Mouse (Mus musculus): Measurements from ENCODE around the gene Nrxn3. TPM values are rescaled to one million over a fixed set of nuclear protein-coding genes. Genes with fewer than 3 reads are reported as not detected.

Nrxn3 gene
- polyA plus RNA-seq, 1 experiment, result 5.4 TPM

DNA sequence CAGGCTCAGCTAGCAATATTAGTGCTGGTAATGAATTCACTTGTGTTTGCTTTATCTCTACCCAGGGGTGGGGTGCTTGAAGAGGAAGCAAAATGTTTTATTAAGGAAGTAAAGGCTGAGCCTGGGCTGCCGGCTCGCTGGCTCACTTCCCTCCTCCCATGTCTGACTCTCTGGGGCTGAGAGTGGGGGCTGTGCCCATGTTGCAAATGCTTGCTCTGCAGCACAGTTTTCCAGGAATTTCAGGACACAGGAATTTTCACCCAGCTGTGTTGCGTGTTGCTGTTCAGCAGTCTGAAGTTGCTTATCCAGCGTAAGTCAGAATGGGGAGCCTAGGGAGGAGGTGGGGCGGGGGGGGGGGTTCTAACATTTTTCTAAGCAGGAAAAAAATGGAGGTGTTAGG is 89.5 kb downstream of the Nrxn3 start:
- H3K4me3 ChIP-seq (ENCODE audit: control insufficient read depth, low read depth, low read length), result no peak overlapping the region
- no peaks in the 10 kb centered on the region for H3K36me3 ChIP-seq (ENCODE audit: control insufficient read depth, insufficient read depth, low read length)
- no peaks in the 10 kb centered on the region for H3K27me3 ChIP-seq (ENCODE audit: control insufficient read depth, insufficient read depth, low read length)
- TF ChIP-seq CTCF (IDR thresholded peaks at IDR 0.05; ENCODE audit: control insufficient read depth, insufficient read depth, insufficient replicate concordance, low read depth, low read length) (no peak), POLR2A (IDR thresholded peaks at IDR 0.05; ENCODE audit: control insufficient read depth, low read depth, low read length) (no peak)
- no peaks in the 10 kb centered on the region for H3K4me1 ChIP-seq (ENCODE audit: control insufficient read depth, insufficient read depth, low read length)
- H3K27ac ChIP-seq (ENCODE audit: control insufficient read depth, insufficient read depth, low read depth, low read length), result no peak overlapping the region

DNA sequence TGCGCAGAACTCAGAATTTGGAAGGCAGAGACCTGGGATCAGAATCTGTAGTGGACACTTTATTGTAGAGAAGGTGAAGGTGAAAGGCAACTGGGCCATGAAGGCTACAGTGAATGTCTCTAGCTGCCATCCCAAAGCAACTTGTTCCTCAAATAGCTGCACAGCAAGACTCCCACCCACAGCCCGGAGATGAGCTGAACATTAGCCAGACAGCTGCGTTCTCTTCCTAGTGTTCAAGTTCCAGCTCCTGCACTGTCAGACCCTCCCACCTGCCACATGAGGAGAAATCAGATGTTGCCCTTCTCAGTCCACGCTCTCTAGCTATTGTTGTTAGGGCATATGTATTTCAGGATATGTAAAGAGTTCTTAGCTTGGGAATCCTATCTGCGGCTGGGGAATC is 94.2 kb downstream of the Nrxn3 start:
- no peak overlapping the region for H3K27ac ChIP-seq (ENCODE audit: control insufficient read depth, insufficient read depth, low read depth, low read length)
- H3K4me1 ChIP-seq (ENCODE audit: control insufficient read depth, insufficient read depth, low read length), result no peaks in the 10 kb centered on the region
- no peak for TF ChIP-seq POLR2A (IDR thresholded peaks at IDR 0.05; ENCODE audit: control insufficient read depth, low read depth, low read length)
- no peak for TF ChIP-seq CTCF (IDR thresholded peaks at IDR 0.05; ENCODE audit: control insufficient read depth, insufficient read depth, insufficient replicate concordance, low read depth, low read length)
- no peak overlapping the region for H3K4me3 ChIP-seq (ENCODE audit: control insufficient read depth, low read depth, low read length)
- H3K27me3 ChIP-seq (ENCODE audit: control insufficient read depth, insufficient read depth, low read length), result no peaks in the 10 kb centered on the region
- no peaks in the 10 kb centered on the region for H3K36me3 ChIP-seq (ENCODE audit: control insufficient read depth, insufficient read depth, low read length)

DNA sequence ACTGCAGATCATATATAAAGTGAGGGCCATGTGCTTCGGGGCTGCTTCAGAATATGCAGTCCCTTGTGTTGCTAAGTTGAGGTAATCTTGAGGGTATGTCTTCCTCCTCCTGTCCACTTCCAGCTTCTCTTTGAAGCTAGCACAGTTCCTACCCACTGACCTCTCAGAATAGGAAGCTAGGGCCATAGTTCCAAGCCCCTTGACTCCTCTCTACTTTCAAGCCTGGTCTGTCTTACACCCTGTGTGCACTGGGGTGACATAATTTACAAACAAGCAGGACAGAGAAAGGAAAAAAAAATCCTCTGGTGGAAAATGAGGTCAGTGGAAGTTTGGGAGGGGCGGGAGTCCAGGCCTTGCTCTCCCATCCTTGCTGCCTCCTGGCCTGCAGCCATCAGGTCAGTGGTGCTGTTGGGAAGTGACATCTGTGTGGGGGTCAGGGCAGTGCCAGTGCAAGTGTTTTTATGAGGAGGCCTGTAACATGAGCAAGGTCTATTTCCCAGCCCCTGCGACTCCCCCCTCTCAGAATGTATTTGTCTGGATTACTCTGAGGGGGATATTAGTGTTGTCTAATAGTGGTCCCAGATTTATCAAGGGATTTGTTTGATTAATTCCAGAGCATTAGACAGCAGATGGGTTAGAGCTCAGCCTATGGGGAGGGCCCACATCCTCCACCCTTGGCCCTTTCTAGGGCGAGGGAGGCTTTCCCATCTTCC is 96.1 kb downstream of the Nrxn3 start:
- Histone ChIP-seq H3K27ac (ENCODE audit: control insufficient read depth, insufficient read depth, low read depth, low read length) (no peak overlapping the region), H3K27me3 (ENCODE audit: control insufficient read depth, insufficient read depth, low read length) (no peaks in the 10 kb centered on the region), H3K36me3 (ENCODE audit: control insufficient read depth, insufficient read depth, low read length) (no peaks in the 10 kb centered on the region), H3K4me1 (ENCODE audit: control insufficient read depth, insufficient read depth, low read length) (no peaks in the 10 kb centered on the region), H3K4me3 (ENCODE audit: control insufficient read depth, low read depth, low read length) (no peak overlapping the region)
- TF ChIP-seq CTCF (IDR thresholded peaks at IDR 0.05; ENCODE audit: control insufficient read depth, insufficient read depth, insufficient replicate concordance, low read depth, low read length) (no peak), POLR2A (IDR thresholded peaks at IDR 0.05; ENCODE audit: control insufficient read depth, low read depth, low read length) (no peak)

DNA sequence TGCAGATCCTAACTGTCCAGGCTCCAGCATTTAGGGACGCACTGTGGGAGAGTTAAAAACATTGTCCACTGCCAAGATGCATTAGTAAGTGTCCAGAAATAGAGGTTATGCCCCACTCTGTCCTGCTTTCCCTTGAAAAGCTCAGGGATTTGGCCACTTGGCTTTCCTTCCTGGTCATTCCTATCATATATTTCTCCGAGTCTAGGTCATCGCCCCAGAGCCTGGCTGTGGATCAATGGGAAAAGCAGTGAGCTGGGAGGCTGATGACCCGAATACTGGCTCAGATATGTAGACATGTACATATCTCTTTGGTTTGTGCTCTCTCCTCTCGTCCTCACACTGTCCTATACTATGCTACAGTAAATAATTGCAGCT is 96.6 kb downstream of the Nrxn3 start:
- Histone ChIP-seq H3K27ac (ENCODE audit: control insufficient read depth, insufficient read depth, low read depth, low read length) (no peak overlapping the region), H3K27me3 (ENCODE audit: control insufficient read depth, insufficient read depth, low read length) (no peaks in the 10 kb centered on the region), H3K36me3 (ENCODE audit: control insufficient read depth, insufficient read depth, low read length) (no peaks in the 10 kb centered on the region), H3K4me1 (ENCODE audit: control insufficient read depth, insufficient read depth, low read length) (no peaks in the 10 kb centered on the region), H3K4me3 (ENCODE audit: control insufficient read depth, low read depth, low read length) (no peak overlapping the region)
- TF ChIP-seq CTCF (IDR thresholded peaks at IDR 0.05; ENCODE audit: control insufficient read depth, insufficient read depth, insufficient replicate concordance, low read depth, low read length) (no peak), POLR2A (IDR thresholded peaks at IDR 0.05; ENCODE audit: control insufficient read depth, low read depth, low read length) (no peak)

DNA sequence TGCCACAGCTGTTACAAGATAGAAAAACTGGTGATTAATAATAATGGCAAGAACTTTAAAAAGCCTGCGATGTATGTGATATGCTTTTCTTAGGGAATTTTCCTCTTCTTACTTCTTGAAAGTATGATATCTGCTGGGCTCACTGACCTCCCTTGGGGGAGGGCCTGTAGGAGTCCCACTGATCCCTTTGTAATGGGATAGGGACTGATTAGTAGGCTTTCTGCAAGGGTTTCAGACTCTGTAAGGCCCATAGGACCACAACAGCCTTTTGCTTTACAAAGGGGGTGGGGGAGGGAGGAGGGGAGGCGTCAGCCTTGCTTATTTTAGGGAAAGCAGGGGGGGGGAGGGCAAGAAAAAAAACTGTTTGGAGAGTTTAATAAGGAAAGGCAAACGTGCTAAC is 97.5 kb downstream of the Nrxn3 start:
- Histone ChIP-seq H3K36me3 (ENCODE audit: control insufficient read depth, insufficient read depth, low read length) (no peaks in the 10 kb centered on the region), H3K27me3 (ENCODE audit: control insufficient read depth, insufficient read depth, low read length) (no peaks in the 10 kb centered on the region), H3K4me3 (ENCODE audit: control insufficient read depth, low read depth, low read length) (no peak overlapping the region), H3K4me1 (ENCODE audit: control insufficient read depth, insufficient read depth, low read length) (no peaks in the 10 kb centered on the region), H3K27ac (ENCODE audit: control insufficient read depth, insufficient read depth, low read depth, low read length) (no peak overlapping the region)
- TF ChIP-seq CTCF (IDR thresholded peaks at IDR 0.05; ENCODE audit: control insufficient read depth, insufficient read depth, insufficient replicate concordance, low read depth, low read length) (no peak), POLR2A (IDR thresholded peaks at IDR 0.05; ENCODE audit: control insufficient read depth, low read depth, low read length) (no peak)

DNA sequence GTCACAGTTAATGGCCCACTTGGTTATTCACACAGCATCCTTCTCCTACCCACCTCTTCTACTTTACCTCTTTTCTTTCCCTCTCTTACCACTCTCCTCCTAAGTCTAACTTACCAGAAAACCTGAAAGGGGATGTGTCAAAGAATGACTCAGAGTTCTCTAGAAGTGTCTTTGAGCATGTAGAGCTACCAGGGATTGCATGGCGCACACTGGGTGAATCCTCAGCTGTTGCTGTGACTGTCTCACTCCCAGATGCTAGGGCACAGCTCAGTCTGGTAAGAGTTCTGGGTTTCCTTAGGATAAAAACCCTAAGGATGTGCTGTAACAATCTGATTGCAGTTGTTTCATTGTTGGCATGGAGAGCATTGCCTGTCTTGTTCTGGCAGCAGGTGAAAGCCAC is 108.2 kb downstream of the Nrxn3 start:
- no peaks in the 10 kb centered on the region for H3K4me1 ChIP-seq (ENCODE audit: control insufficient read depth, insufficient read depth, low read length)
- H3K27me3 ChIP-seq (ENCODE audit: control insufficient read depth, insufficient read depth, low read length), result no peaks in the 10 kb centered on the region
- no peak overlapping the region for H3K27ac ChIP-seq (ENCODE audit: control insufficient read depth, insufficient read depth, low read depth, low read length)
- no peak overlapping the region for H3K4me3 ChIP-seq (ENCODE audit: control insufficient read depth, low read depth, low read length)
- H3K36me3 ChIP-seq (ENCODE audit: control insufficient read depth, insufficient read depth, low read length), result no peaks in the 10 kb centered on the region
- TF ChIP-seq CTCF (IDR thresholded peaks at IDR 0.05; ENCODE audit: control insufficient read depth, insufficient read depth, insufficient replicate concordance, low read depth, low read length) (no peak), POLR2A (IDR thresholded peaks at IDR 0.05; ENCODE audit: control insufficient read depth, low read depth, low read length) (no peak)

DNA sequence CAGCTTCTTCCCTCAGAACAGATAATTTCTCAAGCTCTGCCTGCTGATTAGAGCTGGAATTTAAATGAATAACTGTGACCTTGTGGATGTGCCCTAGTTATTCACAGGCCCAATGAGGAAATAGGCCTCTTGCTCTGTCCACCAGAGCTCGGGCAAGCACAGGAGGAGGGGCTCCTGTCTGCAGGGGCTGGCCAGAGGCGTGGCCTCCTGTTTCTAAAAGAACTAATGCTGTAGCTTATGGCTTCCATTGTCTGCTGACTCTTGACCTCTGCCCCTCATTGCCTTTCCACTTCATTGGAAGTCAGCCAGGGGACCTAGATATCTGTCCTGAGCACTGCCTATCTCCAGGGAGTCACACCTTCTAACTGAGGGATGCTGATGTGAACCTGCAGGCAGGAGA is 113.1 kb downstream of the Nrxn3 start:
- no peaks in the 10 kb centered on the region for H3K36me3 ChIP-seq (ENCODE audit: control insufficient read depth, insufficient read depth, low read length)
- H3K27ac ChIP-seq (ENCODE audit: control insufficient read depth, insufficient read depth, low read depth, low read length), result no peak overlapping the region
- no peak overlapping the region for H3K4me3 ChIP-seq (ENCODE audit: control insufficient read depth, low read depth, low read length)
- no peaks in the 10 kb centered on the region for H3K4me1 ChIP-seq (ENCODE audit: control insufficient read depth, insufficient read depth, low read length)
- H3K27me3 ChIP-seq (ENCODE audit: control insufficient read depth, insufficient read depth, low read length), result no peaks in the 10 kb centered on the region
- TF ChIP-seq CTCF (IDR thresholded peaks at IDR 0.05; ENCODE audit: control insufficient read depth, insufficient read depth, insufficient replicate concordance, low read depth, low read length) (no peak), POLR2A (IDR thresholded peaks at IDR 0.05; ENCODE audit: control insufficient read depth, low read depth, low read length) (no peak)
